Mouse (Mus musculus) myocyte (in vitro differentiated cells): ENCODE results near the gene Adgrg2. TPM values are rescaled to one million over a fixed set of nuclear protein-coding genes. Genes with fewer than 3 reads are reported as not detected.

ENCODE experiments used
- H3K27me3 ChIP-seq: one replicate; pipeline ENCODE4 v1.6.1; 2011; ENCODE audit not compliant: control insufficient read depth, insufficient read depth, insufficient read length
- H3K36me3 ChIP-seq: one replicate; pipeline ENCODE4 v1.6.1; 2011; ENCODE audit not compliant: control insufficient read depth, insufficient read depth
- H3K4me2 ChIP-seq: one replicate; pipeline ENCODE4 v1.6.1; 2011; ENCODE audit warnings: low read depth, control low read depth
- H3K4me3 ChIP-seq: one replicate; pipeline ENCODE4 v1.5.1; 2011; ENCODE audit warnings: mild to moderate bottlenecking, control low read depth, moderate library complexity
- H3K79me2 ChIP-seq: one replicate; pipeline ENCODE4 v1.6.1; 2011; ENCODE audit not compliant: control insufficient read depth, insufficient read depth
- H3ac ChIP-seq: one replicate; pipeline ENCODE4 v1.6.1; 2011; ENCODE audit not compliant: control insufficient read depth, insufficient read length
- CEBPB ChIP-seq: IDR thresholded peaks from 2 replicates; pipeline ENCODE4 v1.6.1; 2011; ENCODE audit warnings: mild to moderate bottlenecking, moderate library complexity; ENCODE audit not compliant: poor library complexity, insufficient read depth, severe bottlenecking
- E2F4 ChIP-seq: IDR thresholded peaks from one replicate; pipeline ENCODE4 v1.6.1; 2011; ENCODE audit warnings: mild to moderate bottlenecking, control low read depth, moderate library complexity; ENCODE audit not compliant: insufficient read depth
- MAX ChIP-seq: IDR thresholded peaks from one replicate; pipeline ENCODE4 v1.6.1; 2011; ENCODE audit warnings: low read depth, mild to moderate bottlenecking, control low read depth
- MYOD1 ChIP-seq, 3 experiments: IDR thresholded peaks; one replicate each; pipeline ENCODE4 v1.6.1; 2011; ENCODE audit warnings: control low read depth in 2 of 3, low read depth in 2 of 3, mild to moderate bottlenecking in 2 of 3, moderate library complexity in 1 of 3; ENCODE audit not compliant: insufficient read length in 2 of 3, control insufficient read depth in 1 of 3
- MYOG ChIP-seq, 3 experiments: IDR thresholded peaks; one replicate each; pipeline ENCODE4 v1.6.1; 2011; ENCODE audit warnings: control low read depth in 2 of 3, low read depth in 2 of 3, mild to moderate bottlenecking in 2 of 3; ENCODE audit not compliant: insufficient read length in 2 of 3, control insufficient read depth in 1 of 3, insufficient read depth in 1 of 3
- POLR2A ChIP-seq: IDR thresholded peaks from one replicate; pipeline ENCODE4 v1.6.1; 2011; ENCODE audit warnings: low read depth, mild to moderate bottlenecking, control low read depth, moderate library complexity; ENCODE audit not compliant: insufficient read length
- POLR2AphosphoS2 ChIP-seq: IDR thresholded peaks from one replicate; pipeline ENCODE4 v1.6.1; 2011; ENCODE audit warnings: low read depth, control low read depth; ENCODE audit not compliant: insufficient read length
- REST ChIP-seq: IDR thresholded peaks from one replicate; pipeline ENCODE4 v1.6.1; 2011; ENCODE audit warnings: mild to moderate bottlenecking, control low read depth, moderate library complexity; ENCODE audit not compliant: insufficient read depth, insufficient read length
- SRF ChIP-seq: IDR thresholded peaks from one replicate; pipeline ENCODE4 v1.6.1; 2011; ENCODE audit warnings: low read depth; ENCODE audit not compliant: control insufficient read depth, insufficient read length
- TCF12 ChIP-seq: IDR thresholded peaks from one replicate; pipeline ENCODE4 v1.6.1; 2011; ENCODE audit warnings: mild to moderate bottlenecking, control low read depth; ENCODE audit not compliant: poor library complexity, insufficient read depth, severe bottlenecking
- TCF3 ChIP-seq: IDR thresholded peaks from one replicate; pipeline ENCODE4 v1.6.1; 2011; ENCODE audit warnings: low read depth, control low read depth; ENCODE audit not compliant: insufficient read length
- USF1 ChIP-seq: IDR thresholded peaks from one replicate; pipeline ENCODE4 v1.6.1; 2011; ENCODE audit warnings: low read depth, mild to moderate bottlenecking, control low read depth, moderate library complexity
- polyA plus RNA-seq: library from polyadenylated mRNA; unstranded; fragments of >200 nt; fragmentation: generic; extraction: Trizol; gene quantifications from one replicate; pipeline ENCODE4 v1.2.1, GENCODE M21; 2012; ENCODE audit warnings: missing spikeins

Gene Adgrg2
- polyA plus RNA-seq, 1 experiment: 1.7 TPM

GRCm38 (mm10) chrX:160412930-160413453, 22.5 kb downstream of the Adgrg2 start:
- Histone ChIP-seq H3ac (no peak overlapping the region), H3K4me3 (no peak overlapping the region), H3K4me2 (no peak overlapping the region), H3K36me3 (no peaks in the 10 kb centered on the region), H3K79me2 (no peaks in the 10 kb centered on the region), H3K27me3 (no peaks in the 10 kb centered on the region)
- TF ChIP-seq POLR2AphosphoS2: no peak
- TF ChIP-seq MYOG (IDR thresholded peaks at IDR 0.05; ENCODE audit: control insufficient read depth in 1 of 3, insufficient read depth in 1 of 3, insufficient read length in 2 of 3, low read depth in 2 of 3): no peak
- no peak for TF ChIP-seq USF1

- Histone ChIP-seq H3K36me3 (no peaks in the 10 kb centered on the region), H3K79me2 (no peaks in the 10 kb centered on the region), H3K27me3 (no peaks in the 10 kb centered on the region), H3K4me2 (no peak overlapping the region), H3ac (no peak overlapping the region), H3K4me3 (no peak overlapping the region)
- TF ChIP-seq POLR2A: no peak
- TF ChIP-seq MYOD1 (IDR thresholded peaks at IDR 0.05; ENCODE audit: control insufficient read depth in 1 of 3, insufficient read length in 2 of 3, low read depth in 2 of 3): no peak
- no peak for TF ChIP-seq CEBPB
- TF ChIP-seq POLR2AphosphoS2: no peak
- TF ChIP-seq SRF: no peak
- no peak for TF ChIP-seq TCF3
- TF ChIP-seq MYOG (IDR thresholded peaks at IDR 0.05; ENCODE audit: control insufficient read depth in 1 of 3, insufficient read depth in 1 of 3, insufficient read length in 2 of 3, low read depth in 2 of 3): no peak
- no peak for TF ChIP-seq USF1
- TF ChIP-seq TCF12: no peak
- no peak for TF ChIP-seq REST
- TF ChIP-seq E2F4: no peak
- TF ChIP-seq MAX: no peak
These were observed 23.4 kb downstream of the Adgrg2 start for GRCm38 (mm10) chrX:160413881-160414395.

GRCm38 (mm10) chrX:160418397-160418796, 27.9 kb downstream of the Adgrg2 start:
- H3K4me2 ChIP-seq: no peak overlapping the region
- no peaks in the 10 kb centered on the region for H3K27me3 ChIP-seq
- H3ac ChIP-seq: no peak overlapping the region
- H3K36me3 ChIP-seq: no peaks in the 10 kb centered on the region
- H3K4me3 ChIP-seq: no peak overlapping the region
- H3K79me2 ChIP-seq: no peaks in the 10 kb centered on the region
- TF ChIP-seq POLR2AphosphoS2 (no peak), MAX (no peak)

- Histone ChIP-seq H3K79me2 (no peaks in the 10 kb centered on the region), H3K4me2 (no peak overlapping the region), H3ac (no peak overlapping the region), H3K36me3 (no peaks in the 10 kb centered on the region), H3K4me3 (no peak overlapping the region), H3K27me3 (no peaks in the 10 kb centered on the region)
- no peak for TF ChIP-seq MYOD1 (IDR thresholded peaks at IDR 0.05; ENCODE audit: control insufficient read depth in 1 of 3, insufficient read length in 2 of 3, low read depth in 2 of 3)
- no peak for TF ChIP-seq TCF3
- no peak for TF ChIP-seq REST
- no peak for TF ChIP-seq POLR2A
- no peak for TF ChIP-seq USF1
- no peak for TF ChIP-seq POLR2AphosphoS2
- TF ChIP-seq E2F4: no peak
- TF ChIP-seq MYOG (IDR thresholded peaks at IDR 0.05; ENCODE audit: control insufficient read depth in 1 of 3, insufficient read depth in 1 of 3, insufficient read length in 2 of 3, low read depth in 2 of 3): no peak
- TF ChIP-seq TCF12: no peak
These were observed 33.2 kb downstream of the Adgrg2 start for GRCm38 (mm10) chrX:160423737-160424136.

- Histone ChIP-seq H3K79me2 (no peaks in the 10 kb centered on the region), H3ac (no peak overlapping the region), H3K27me3 (no peaks in the 10 kb centered on the region), H3K4me3 (no peak overlapping the region), H3K4me2 (no peak overlapping the region), H3K36me3 (no peaks in the 10 kb centered on the region)
- no peak for TF ChIP-seq MAX
- no peak for TF ChIP-seq MYOD1 (IDR thresholded peaks at IDR 0.05; ENCODE audit: control insufficient read depth in 1 of 3, insufficient read length in 2 of 3, low read depth in 2 of 3)
- no peak for TF ChIP-seq MYOG (IDR thresholded peaks at IDR 0.05; ENCODE audit: control insufficient read depth in 1 of 3, insufficient read depth in 1 of 3, insufficient read length in 2 of 3, low read depth in 2 of 3)
- TF ChIP-seq E2F4: no peak
- no peak for TF ChIP-seq POLR2A
- TF ChIP-seq TCF3: no peak
- TF ChIP-seq CEBPB: no peak
- TF ChIP-seq USF1: no peak
- no peak for TF ChIP-seq REST
- TF ChIP-seq POLR2AphosphoS2: no peak
- TF ChIP-seq TCF12: no peak
- TF ChIP-seq SRF: no peak
These were observed 36.0 kb downstream of the Adgrg2 start for GRCm38 (mm10) chrX:160426486-160426885.
